ENCODE assay signal across 19 mouse cellular contexts in the genomic region with DNA sequence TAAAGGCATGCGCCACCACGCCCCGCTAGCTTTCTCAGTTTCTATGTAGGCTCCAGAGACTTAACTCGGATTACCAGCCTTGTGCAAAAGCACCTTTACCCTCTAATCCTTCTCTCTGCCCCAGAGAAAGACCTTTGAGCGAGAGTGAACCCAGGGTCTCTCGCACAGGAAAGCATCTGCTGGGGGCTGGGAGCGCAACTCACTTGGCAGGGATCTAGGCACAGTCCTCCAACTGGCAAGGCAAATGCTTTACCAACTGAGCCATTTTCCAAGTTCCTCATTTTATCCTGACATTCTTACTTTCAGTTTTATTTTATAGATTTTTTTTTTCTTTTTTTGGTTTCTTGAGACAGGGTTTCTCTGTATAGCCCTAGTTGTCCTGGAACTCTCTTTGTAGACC. TPM values are rescaled to one million over a fixed set of nuclear protein-coding genes. Genes with fewer than 3 reads are reported as not detected.
DNase-seq lines count a peak whose midpoint lies in the region; ATAC-seq and TF ChIP-seq lines count a peak whose summit lies in the region.
"Had no signal": no experiment of that assay in that cellular context is flagged by ENCODE, and none has a peak within 500 bp of the region (broad histone marks: within the 10 kb centered on the region; RNA-seq: fewer than 3 reads in every experiment).

No protein-coding gene starts in this region.

- H3K27ac ChIP-seq in bone marrow macrophage, adult 2 months (ENCODE audit: insufficient read depth, low read depth, low read length) = peak overlapping the region; percentile 95
- H3K27ac ChIP-seq in liver, embryonic 13.5 days = peak overlapping the region; percentile 95
- H3K27ac ChIP-seq in small intestine, adult 2 months (ENCODE audit: insufficient read depth, low read depth, low read length) = no peak overlapping the region
- H3K27ac ChIP-seq: forebrain, embryonic 15.5 days; gastrocnemius, adult 2 months; limb, embryonic 12.5 days; neural tube, embryonic 15.5 days had no signal

- 0 out of 2 replicates have a peak, but pooled peaks cover 7% of the 10 kb centered on the region for H3K27me3 ChIP-seq in liver, embryonic 13.5 days
- no peaks in the 10 kb centered on the region for H3K27me3 ChIP-seq in small intestine, adult 2 months (ENCODE audit: control insufficient read depth, insufficient read depth, low read length)
- H3K27me3 ChIP-seq: Patski had no signal

- 83% methylated on average over 7 of the region's 7 CpGs for WGBS in liver, embryonic 13.5 days (ENCODE audit: insufficient replicate concordance)
- 80% methylated on average over 7 of the region's 7 CpGs for WGBS in small intestine, adult 2 months

- H3K4me3 ChIP-seq in bone marrow macrophage, adult 2 months (ENCODE audit: insufficient read depth, low read length) = peak overlapping the region; percentile 61
- H3K4me3 ChIP-seq in liver, embryonic 13.5 days (replicated peaks) = peak overlapping the region; percentile 87; the same call in 1 of the 2 replicates
- H3K4me3 ChIP-seq in small intestine, adult 2 months (ENCODE audit: low read depth, low read length) = 0 out of 2 replicates have a peak overlapping the region, but pooled peaks have one; percentile 21
- H3K4me3 ChIP-seq: forebrain, embryonic 15.5 days; limb, embryonic 12.5 days; neural tube, embryonic 15.5 days had no signal

- peaks cover 15% of the 10 kb centered on the region for H3K4me1 ChIP-seq in bone marrow macrophage, adult 2 months (ENCODE audit: control insufficient read depth, insufficient read depth, low read length)
- peaks cover 42% of the 10 kb centered on the region for H3K4me1 ChIP-seq in liver, embryonic 13.5 days (replicated peaks)
- peaks cover 4% of the 10 kb centered on the region; the same call in 1 of the 2 replicates for H3K4me1 ChIP-seq in small intestine, adult 2 months (ENCODE audit: control insufficient read depth, insufficient read depth, insufficient read length, low read length)

- no peak for TF ChIP-seq POLR2A in bone marrow macrophage, adult 2 months (IDR thresholded peaks at IDR 0.05; ENCODE audit: borderline replicate concordance, low read depth, low read length)
- TF ChIP-seq POLR2A in small intestine, adult 2 months (IDR thresholded peaks at IDR 0.05; ENCODE audit: low read depth, low read length) = no peak

- TF ChIP-seq CTCF in bone marrow macrophage, adult 2 months (IDR thresholded peaks at IDR 0.05; ENCODE audit: low read depth, low read length) = no peak
- TF ChIP-seq CTCF in small intestine, adult 2 months (IDR thresholded peaks at IDR 0.05; ENCODE audit: extremely low read depth, insufficient read length, insufficient replicate concordance, low read depth, low read length) = no peak

- peak; percentile 46 for DNase-seq in kidney, adult 9 months
- no peak for DNase-seq in kidney, postnatal 25 days
- DNase-seq in liver, embryonic 13.5 days = no peak
- no peak for DNase-seq in left cerebral cortex, adult 18-20 months (ENCODE audit: low spot score in 2 of 2)
- DNase-seq in urinary bladder, postnatal 14 days (ENCODE audit: low spot score) = no peak
- DNase-seq: cerebellum, adult 11-12 months; gastrocnemius, adult 2 months; heart, postnatal 10 days; layer of hippocampus, postnatal 36 days; lung, postnatal 10 days; thymus, postnatal 14 days had no signal

- 0 out of 2 replicates have a peak overlapping the region, but pooled peaks have one; percentile 41 for H3K9ac ChIP-seq in liver, embryonic 13.5 days
- H3K9ac ChIP-seq: forebrain, embryonic 15.5 days; limb, embryonic 12.5 days; neural tube, embryonic 15.5 days had no signal

- peaks cover 26% of the 10 kb centered on the region for H3K36me3 ChIP-seq in liver, embryonic 13.5 days
- H3K36me3 ChIP-seq in small intestine, adult 2 months (ENCODE audit: control insufficient read depth, insufficient read depth, low read length) = peaks cover 17% of the 10 kb centered on the region
- H3K36me3 ChIP-seq: forebrain, embryonic 15.5 days; limb, embryonic 12.5 days; neural tube, embryonic 15.5 days had no signal

- peak overlapping the region; percentile 91 for H3K4me2 ChIP-seq in liver, embryonic 13.5 days
- H3K4me2 ChIP-seq: forebrain, embryonic 15.5 days; limb, embryonic 12.5 days; midbrain, embryonic 11.5 days; neural tube, embryonic 15.5 days had no signal

- H3K9me3 ChIP-seq in liver, embryonic 13.5 days (replicated peaks) = peaks cover 5% of the 10 kb centered on the region; the same call in 1 of the 2 replicates
- H3K9me3 ChIP-seq: forebrain, embryonic 15.5 days; limb, embryonic 12.5 days; neural tube, embryonic 15.5 days had no signal

- ATAC-seq in liver, embryonic 13.5 days (ENCODE audit: low read depth) = no peak
- ATAC-seq: forebrain, embryonic 15.5 days; hindbrain, embryonic 16.5 days; Patski had no signal

RNA-seq across cellular contexts. Expression of a gene that starts 3.4 kb away (rescaled TPM):
- polyA plus RNA-seq in bone marrow macrophage, adult 2 months (2012; ENCODE audit: insufficient read depth, insufficient read length, missing spikeins) = 97.9 and 112 TPM in 2 replicates
- 14.2 and 15.6 TPM in 2 replicates for polyA plus RNA-seq in liver, embryonic 13.5 days (2015; fragmentation: Nextera tagmentation; extraction: Ambion mirVana)
- 2.0 and 11.3 TPM in 2 replicates for polyA plus RNA-seq in small intestine, adult 2 months (2012; rRNA removed)
- 1 to 10 TPM; 7.6 to 8.6 TPM for total RNA-seq in left cerebral cortex, adult 18-20 months (2021)

RNA-seq across cellular contexts. Expression of a gene that starts 12.7 kb away (rescaled TPM):
- polyA plus RNA-seq in bone marrow macrophage, adult 2 months (2012; ENCODE audit: insufficient read depth, insufficient read length, missing spikeins) = 29.9 and 35.4 TPM in 2 replicates
- polyA plus RNA-seq in liver, embryonic 13.5 days (2015; fragmentation: Nextera tagmentation; extraction: Ambion mirVana) = 0.54 and 0.58 TPM in 2 replicates
- 0.72 and 1.8 TPM in 2 replicates for polyA plus RNA-seq in small intestine, adult 2 months (2012; rRNA removed)
- 1 to 10 TPM; 5.8 to 6.1 TPM for total RNA-seq in left cerebral cortex, adult 18-20 months (2021)

RNA-seq across cellular contexts. Expression of a gene that starts 44.3 kb away (rescaled TPM):
- 28.0 and 28.4 TPM in 2 replicates for polyA plus RNA-seq in bone marrow macrophage, adult 2 months (2012; ENCODE audit: insufficient read depth, insufficient read length, missing spikeins)
- 19.7 and 25.7 TPM in 2 replicates for polyA plus RNA-seq in liver, embryonic 13.5 days (2015; fragmentation: Nextera tagmentation; extraction: Ambion mirVana)
- 14.8 and 38.8 TPM in 2 replicates for polyA plus RNA-seq in small intestine, adult 2 months (2012; rRNA removed)
- 10 to 100 TPM; 82.3 to 82.5 TPM for total RNA-seq in left cerebral cortex, adult 18-20 months (2021)

Comparison
In these comparisons a context has a peak if more than half of its experiments do, and no peak if none do; other contexts are left out.
1. H3K4me3 ChIP-seq: peak in every context shown above with its lines; median percentile 87 in liver, embryonic 13.5 days; 61 in bone marrow macrophage, adult 2 months; 21 in small intestine, adult 2 months.
2. RNA of a gene that starts 12.7 kb away (polyA plus RNA-seq): 29.9 to 35.4 TPM in bone marrow macrophage, adult 2 months; 0.72 to 1.8 TPM in small intestine, adult 2 months and 0.54 to 0.58 TPM in liver, embryonic 13.5 days; every median in the first group is over 10 times any median in the second.